Mouse (Mus musculus) CH12.LX (cell line): Measurements from ENCODE around the gene Rbl2.

ENCODE experiments used
- CHD1 ChIP-seq: IDR thresholded peaks from 2 replicates; pipeline ENCODE4 v1.6.1; 2012; ENCODE audit warnings: low read depth, low read length, improper control_type of control experiment, inconsistent platforms
- CTCF ChIP-seq, 2 experiments: IDR thresholded peaks in 1 of 2; conservative IDR thresholded peaks in 1 of 2; 2 replicates each; pipeline ENCODE4 v1.5.1; 2011 to 2012; ENCODE audit warnings: low read depth in 2 of 2, low read length in 2 of 2, improper control_type of control experiment in 1 of 2, inconsistent platforms in 1 of 2, mild to moderate bottlenecking in 1 of 2, moderate library complexity in 1 of 2
- E2F4 ChIP-seq: IDR thresholded peaks from 2 replicates; pipeline ENCODE4 v1.6.1; 2011; ENCODE audit warnings: low read depth, low read length, improper control_type of control experiment; ENCODE audit not compliant: insufficient replicate concordance
- EP300 ChIP-seq: IDR thresholded peaks from 2 replicates; pipeline ENCODE4 v1.6.1; 2011; ENCODE audit warnings: low read length, improper control_type of control experiment
- HCFC1 ChIP-seq: IDR thresholded peaks from 2 replicates; pipeline ENCODE4 v1.6.1; 2012; ENCODE audit warnings: low read depth, mild to moderate bottlenecking, inconsistent platforms, low read length, improper control_type of control experiment
- JUND ChIP-seq: conservative IDR thresholded peaks from 2 replicates; pipeline ENCODE4 v1.6.1; 2011; ENCODE audit warnings: low read depth, low read length, improper control_type of control experiment
- MAFK ChIP-seq: IDR thresholded peaks from 2 replicates; pipeline ENCODE4 v1.6.1; 2011; ENCODE audit warnings: low read length, improper control_type of control experiment; ENCODE audit not compliant: insufficient replicate concordance
- MAZ ChIP-seq: IDR thresholded peaks from 2 replicates; pipeline ENCODE4 v1.6.1; 2012; ENCODE audit warnings: low read depth, mild to moderate bottlenecking, inconsistent platforms, low read length, improper control_type of control experiment, moderate library complexity
- NRF1 ChIP-seq: IDR thresholded peaks from 2 replicates; pipeline ENCODE4 v1.6.1; 2014; ENCODE audit warnings: low read depth, mild to moderate bottlenecking, inconsistent platforms, low read length, improper control_type of control experiment, moderate library complexity
- POLR2A ChIP-seq: IDR thresholded peaks from 2 replicates; pipeline ENCODE4 v1.6.1; 2011; ENCODE audit warnings: low read depth, mild to moderate bottlenecking, improper control_type of control experiment, low read length
- POLR2AphosphoS2 ChIP-seq: IDR thresholded peaks from 2 replicates; pipeline ENCODE4 v1.6.1; 2011; ENCODE audit warnings: low read depth, low read length, improper control_type of control experiment
- RAD21 ChIP-seq: IDR thresholded peaks from 2 replicates; pipeline ENCODE4 v1.6.1; 2011; ENCODE audit warnings: low read depth, mild to moderate bottlenecking, low read length, improper control_type of control experiment, moderate library complexity
- USF1 ChIP-seq: IDR thresholded peaks from 2 replicates; pipeline ENCODE4 v1.6.1; 2014; ENCODE audit warnings: low read depth, mild to moderate bottlenecking, inconsistent platforms, low read length, improper control_type of control experiment
- USF2 ChIP-seq: conservative IDR thresholded peaks from 2 replicates; pipeline ENCODE4 v1.6.1; 2011; ENCODE audit warnings: low read depth, low read length, improper control_type of control experiment

- TF ChIP-seq CTCF (conservative IDR thresholded peaks at IDR 0.05 in 1 of 2, IDR thresholded peaks at IDR 0.05 in 1 of 2; ENCODE audit: low read depth in 2 of 2, low read length in 2 of 2) = peak; percentile 32 to 63; a peak in 2 of 4 replicates
- TF ChIP-seq USF1 = no peak
- TF ChIP-seq EP300 = no peak
- TF ChIP-seq USF2 = no peak
- TF ChIP-seq JUND = no peak
- TF ChIP-seq MAFK = no peak
- no peak for TF ChIP-seq NRF1
- no peak for TF ChIP-seq POLR2A
- TF ChIP-seq CHD1 = no peak
- TF ChIP-seq HCFC1 = no peak
- TF ChIP-seq POLR2AphosphoS2 = no peak
- no peak; the same call in none of the 2 replicates for TF ChIP-seq RAD21
- no peak for TF ChIP-seq MAZ
- TF ChIP-seq E2F4 = no peak
Observed at GRCm38 (mm10) chr8:91118131-91118530, 48.3 kb downstream of the Rbl2 start.
